Mouse (Mus musculus): ENCODE measurements around the gene Lsm2. TPM values are rescaled to one million over a fixed set of nuclear protein-coding genes. Genes with fewer than 3 reads are reported as not detected.
"Not testable (repeated sequence)": the region's sequence is repeated elsewhere in the genome, so short reads cannot be mapped to it uniquely, and the experiment has no call there.

The Lsm2 gene
- total RNA-seq, 2 experiments from 2014 or later: 25.4 to 27.2 TPM

DNA sequence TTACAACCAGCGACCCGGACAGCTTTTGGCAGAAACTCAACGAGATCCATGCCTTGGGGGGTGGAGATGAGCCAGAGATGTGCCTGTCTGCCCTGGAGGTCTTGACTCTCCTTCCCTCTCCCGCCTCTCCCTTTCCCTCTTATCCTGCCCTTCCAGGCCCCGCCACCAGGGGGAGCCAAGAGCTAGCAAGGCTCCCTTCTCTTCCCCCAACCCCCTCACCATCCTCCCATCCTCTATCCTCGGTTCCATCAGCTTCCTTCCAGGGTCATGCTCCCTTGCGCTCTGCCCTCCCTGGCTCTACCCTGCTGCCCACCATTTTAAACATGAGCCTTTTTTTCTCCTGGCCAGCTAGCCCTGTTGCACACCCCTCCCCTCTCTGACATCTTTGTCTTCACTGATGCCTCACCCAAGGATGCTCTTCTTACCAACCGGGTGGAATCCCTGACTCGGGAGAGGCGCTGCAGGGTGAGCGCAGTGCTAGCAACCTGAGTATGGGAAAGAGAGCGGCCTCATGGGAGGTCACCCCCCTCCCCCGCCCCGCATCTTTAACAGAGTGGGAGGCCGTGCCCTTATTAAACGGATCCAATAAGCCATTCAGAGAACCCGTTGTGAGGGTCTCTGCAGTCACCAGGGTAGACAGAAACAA is 39.6 kb downstream of the Lsm2 start:
- intact Hi-C loops (cut with DNase I): loop anchor here (5.0 kb wide), 2 partner anchors 36 to 86 kb away; partner anchors contain the start of genes Ddah2 and Ly6g5c
- peak; percentile 65 to 86 for DNase-seq (ENCODE audit: extremely low spot score in 1 of 2, low spot score in 2 of 2)

DNA sequence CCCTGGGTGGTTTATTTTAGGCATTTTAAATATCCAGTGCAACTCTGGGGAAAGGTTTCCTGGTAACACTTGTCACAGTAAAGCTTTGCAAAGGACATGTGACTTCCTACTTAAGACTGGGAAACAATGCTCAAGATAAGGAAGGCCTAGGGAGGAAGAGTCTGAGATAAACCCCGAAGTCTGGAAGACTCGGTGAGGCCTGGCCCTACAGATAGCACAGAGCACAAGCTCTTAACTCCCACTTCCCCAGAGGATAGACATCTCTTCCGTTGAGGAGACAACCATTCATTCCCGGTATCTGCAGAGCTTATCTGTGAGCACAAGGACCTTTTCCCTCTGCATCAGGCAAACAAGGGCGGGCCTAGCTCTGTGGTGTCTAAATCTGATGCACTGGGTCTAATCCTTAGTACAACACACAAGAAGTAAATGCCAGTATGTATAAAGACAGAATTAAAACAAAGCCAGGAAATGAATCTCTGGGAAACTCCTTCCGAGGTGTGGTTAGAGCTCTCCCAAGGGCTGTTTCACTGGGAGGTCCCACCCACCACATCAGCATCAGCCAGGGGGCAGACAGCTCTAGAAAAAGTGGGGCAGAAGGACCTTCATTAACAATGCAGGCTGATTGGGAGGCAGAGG is 40.3 kb downstream of the Lsm2 start:
- DNase-seq (ENCODE audit: extremely low spot score in 1 of 2, low spot score in 2 of 2): no peak
- intact Hi-C loops (cut with DNase I): loop anchor here (5.0 kb wide), 2 partner anchors 35 to 85 kb away; partner anchors contain the start of genes Ddah2 and Ly6g5c

DNA sequence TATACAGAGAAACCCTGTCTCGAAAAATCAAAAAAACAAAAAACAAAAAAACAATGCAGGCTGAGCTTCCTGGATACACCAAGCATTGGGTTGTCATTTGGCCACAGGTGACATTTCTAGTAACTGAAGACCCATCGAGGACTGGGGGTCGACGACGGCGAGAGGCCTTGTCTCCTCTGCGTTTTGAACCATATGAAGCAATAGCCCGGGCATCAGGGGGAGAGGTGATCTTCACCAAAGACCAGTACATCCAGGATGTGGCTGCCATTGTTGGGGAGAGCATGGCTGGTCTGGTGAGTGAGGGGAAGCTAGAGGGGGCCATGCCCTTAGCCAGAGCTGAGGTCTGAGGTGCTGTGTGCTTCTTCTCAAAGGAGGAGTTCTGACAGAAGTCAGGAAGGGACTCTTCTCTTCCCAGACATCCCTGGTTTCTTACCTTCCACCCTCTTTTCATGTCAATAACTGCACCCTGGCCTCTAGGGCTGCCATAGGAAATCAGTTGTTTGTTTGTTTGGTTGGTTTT is 40.9 kb downstream of the Lsm2 start:
- intact Hi-C loops (cut with DNase I): loop anchor here (5.0 kb wide), 2 partner anchors 35 to 85 kb away; partner anchors contain the start of genes Ddah2 and Ly6g5c
- no peak for DNase-seq (ENCODE audit: extremely low spot score in 1 of 2, low spot score in 2 of 2)

DNA sequence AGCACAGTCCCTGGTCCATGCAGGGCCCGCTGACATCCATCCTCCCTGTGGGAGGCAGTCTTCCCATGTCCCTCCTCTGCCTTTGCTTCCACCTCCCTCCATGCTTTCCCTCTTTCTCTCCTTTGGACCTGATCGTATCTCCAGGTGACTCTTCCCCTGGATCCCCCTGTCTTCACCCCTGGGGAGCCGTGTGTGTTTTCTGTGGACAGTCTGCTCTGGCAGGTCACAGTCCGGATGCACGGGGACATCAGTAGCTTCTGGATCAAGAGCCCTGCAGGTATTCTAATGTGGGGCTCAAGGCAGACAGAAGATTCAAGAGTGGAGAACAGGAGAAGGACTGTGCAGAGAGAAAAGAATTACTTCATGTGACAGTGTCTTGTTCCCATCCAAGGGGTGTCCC is 41.6 kb downstream of the Lsm2 start:
- intact Hi-C loops (cut with DNase I): loop anchor here (5.0 kb wide), 2 partner anchors 34 to 84 kb away; partner anchors contain the start of genes Ddah2 and Ly6g5c
- no peak for DNase-seq (ENCODE audit: extremely low spot score in 1 of 2, low spot score in 2 of 2)

DNA sequence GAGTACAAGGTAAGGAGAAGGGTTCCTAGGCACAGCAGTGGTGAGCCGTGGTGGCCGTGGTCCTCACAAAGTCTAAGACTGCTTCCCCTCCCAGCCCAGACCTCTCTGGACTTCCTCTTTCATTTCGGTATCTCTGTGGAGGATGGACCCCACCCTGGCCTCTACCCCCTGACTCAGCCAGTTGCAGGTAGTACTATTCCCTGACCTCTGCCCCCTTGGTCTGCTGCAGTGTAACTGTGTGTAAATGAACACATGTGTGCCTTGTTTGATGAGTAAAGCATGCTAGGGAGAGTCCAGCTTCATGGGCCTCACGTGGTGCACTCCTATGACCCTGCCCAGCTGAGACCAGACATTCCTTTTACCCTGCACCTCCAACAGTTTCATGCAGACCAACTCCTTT is 42.1 kb downstream of the Lsm2 start:
- intact Hi-C loops (cut with DNase I): loop anchor here (5.0 kb wide), 2 partner anchors 34 to 84 kb away; partner anchors contain the start of genes Ddah2 and Ly6g5c
- peak in 1 of 2 experiments; percentile 30 for DNase-seq (ENCODE audit: extremely low spot score in 1 of 2, low spot score in 2 of 2)

DNA sequence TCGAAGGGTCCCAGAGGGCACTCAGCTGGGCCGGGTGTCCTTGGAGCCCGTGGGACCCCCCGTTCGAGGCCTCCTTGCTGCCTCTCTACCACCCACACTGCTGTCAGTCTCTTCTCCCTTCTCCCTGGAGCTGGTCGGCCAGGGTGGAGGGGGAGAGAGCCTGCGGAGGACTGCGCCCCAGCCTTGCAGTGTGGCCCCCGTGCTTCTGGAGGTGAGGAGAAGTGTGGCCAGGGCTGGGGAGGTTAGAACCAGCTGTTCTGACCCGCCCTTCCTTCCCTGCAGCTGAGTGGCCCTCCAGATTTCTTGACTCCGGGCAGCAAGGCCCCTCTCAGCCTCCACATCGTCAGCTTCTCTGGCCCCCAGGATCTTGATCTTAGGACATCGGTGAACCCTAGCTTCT is 42.6 kb downstream of the Lsm2 start:
- intact Hi-C loops (cut with DNase I): loop anchor here (5.0 kb wide), 2 partner anchors 33 to 83 kb away; partner anchors contain the start of genes Ddah2 and Ly6g5c
- peak in 1 of 2 experiments; percentile 25 for DNase-seq (ENCODE audit: extremely low spot score in 1 of 2, low spot score in 2 of 2)

DNA sequence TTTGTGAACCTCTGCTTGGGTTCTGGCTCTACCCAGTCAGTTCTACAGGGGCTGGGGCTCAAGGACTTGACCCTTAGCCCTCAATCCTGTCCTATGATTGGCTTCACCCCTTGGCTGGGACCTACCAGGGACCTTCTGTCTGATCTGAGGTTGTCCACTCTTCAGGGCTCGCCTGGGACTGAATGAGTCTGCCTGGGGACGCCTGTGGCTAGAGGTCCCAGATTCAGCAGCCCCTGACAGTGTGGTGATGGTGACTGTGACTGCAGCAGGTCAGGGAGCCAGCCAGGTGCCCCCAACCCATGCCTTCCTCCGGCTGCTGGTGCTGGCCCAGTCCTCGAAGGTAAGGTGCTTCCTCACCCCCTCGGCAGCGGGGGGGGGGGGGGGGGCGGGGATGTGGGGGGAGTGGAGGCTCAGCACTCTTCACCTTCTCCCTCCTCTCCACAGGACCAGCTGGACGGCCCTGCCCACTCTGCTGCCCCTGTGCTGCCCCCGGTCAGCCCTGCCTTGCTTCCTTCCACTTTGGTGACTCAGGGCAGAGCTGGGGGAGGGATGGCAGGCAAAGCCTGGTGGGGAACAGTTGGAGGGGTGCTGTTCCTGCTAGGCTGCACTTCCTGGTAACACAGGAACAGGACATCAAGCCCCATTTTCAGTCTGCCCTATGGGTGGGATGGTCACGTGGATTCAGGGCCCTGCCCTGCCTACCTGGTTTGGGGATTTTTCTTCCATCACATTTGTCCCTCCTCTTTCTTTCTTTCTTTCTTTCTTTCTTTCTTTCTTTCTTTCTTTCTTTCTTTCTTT is 43.2 kb downstream of the Lsm2 start:
- DNase-seq (ENCODE audit: extremely low spot score in 1 of 2, low spot score in 2 of 2): peak in 1 of 2 experiments; percentile 54
- intact Hi-C loops (cut with DNase I): loop anchor here (5.0 kb wide), 2 partner anchors 32 to 82 kb away; partner anchors contain the start of genes Ddah2 and Ly6g5c

DNA sequence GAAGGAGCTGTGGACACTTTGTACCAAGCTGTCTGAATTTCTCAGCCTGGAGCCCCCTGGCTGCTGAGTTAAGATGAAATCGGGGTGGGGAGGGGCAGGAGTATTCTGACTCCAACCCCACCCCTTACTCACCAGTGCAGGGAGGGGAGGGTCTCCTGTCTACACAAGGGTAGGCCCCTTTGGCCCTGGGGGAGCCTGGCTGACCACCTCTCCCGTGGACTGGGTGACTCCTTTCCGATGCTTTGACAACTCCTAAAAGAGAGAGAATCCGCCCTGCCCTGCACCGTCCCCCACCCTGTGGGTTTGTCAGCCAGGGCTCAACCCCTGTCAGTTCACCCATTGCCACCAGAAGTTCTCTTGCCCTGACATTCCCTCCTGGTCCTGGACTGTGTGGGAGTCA is 44.5 kb downstream of the Lsm2 start:
- DNase-seq (ENCODE audit: extremely low spot score in 1 of 2, low spot score in 2 of 2): no peak
- intact Hi-C loops (cut with DNase I): no loop called here

DNA sequence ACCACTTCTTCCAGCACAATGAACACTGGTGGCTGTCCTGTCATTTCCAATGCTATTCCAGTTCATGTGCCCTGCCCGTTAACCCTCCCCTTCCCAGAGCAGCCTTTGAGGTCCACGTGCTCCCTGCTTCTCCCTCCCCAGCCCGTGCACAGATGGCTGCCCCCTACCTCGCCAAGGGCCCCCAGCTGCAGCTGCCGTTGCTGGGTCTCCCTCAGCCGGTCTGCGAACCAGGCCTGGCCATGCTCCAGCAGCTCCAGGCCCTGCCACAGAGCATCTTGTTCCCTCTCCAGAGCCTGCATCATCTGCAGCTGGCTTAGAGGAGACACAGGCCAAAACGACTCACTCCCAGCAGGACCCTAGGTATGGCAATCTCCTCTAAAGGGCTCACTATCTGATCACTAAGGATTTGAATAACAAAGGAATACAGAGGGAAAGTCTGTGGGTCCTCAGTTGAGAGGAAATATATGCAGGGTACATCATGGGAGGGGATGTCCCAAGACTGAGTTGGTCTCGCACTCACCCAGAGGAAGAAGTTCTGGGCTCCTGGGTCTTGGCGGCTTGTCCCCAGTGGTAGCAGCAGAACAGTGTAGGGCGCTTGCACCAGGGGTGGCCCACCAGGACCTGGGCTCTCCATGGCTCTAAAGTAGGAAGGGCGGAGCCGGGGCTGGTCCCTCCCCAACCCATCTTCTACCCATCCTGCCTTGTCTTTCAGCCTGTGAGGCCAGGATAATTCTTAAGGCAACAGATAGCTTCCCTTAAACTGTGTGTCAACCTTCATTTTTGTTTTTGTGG is 45.8 kb downstream of the Lsm2 start, which contains the start of gene Sapcd1:
Gene Sapcd1, minus strand, starts transcription at position 740 of the 792 bp plus-strand sequence.
- intact Hi-C loops (cut with DNase I): no loop called here
- peak in 1 of 2 experiments; percentile 80 for DNase-seq (ENCODE audit: extremely low spot score in 1 of 2, low spot score in 2 of 2)

DNA sequence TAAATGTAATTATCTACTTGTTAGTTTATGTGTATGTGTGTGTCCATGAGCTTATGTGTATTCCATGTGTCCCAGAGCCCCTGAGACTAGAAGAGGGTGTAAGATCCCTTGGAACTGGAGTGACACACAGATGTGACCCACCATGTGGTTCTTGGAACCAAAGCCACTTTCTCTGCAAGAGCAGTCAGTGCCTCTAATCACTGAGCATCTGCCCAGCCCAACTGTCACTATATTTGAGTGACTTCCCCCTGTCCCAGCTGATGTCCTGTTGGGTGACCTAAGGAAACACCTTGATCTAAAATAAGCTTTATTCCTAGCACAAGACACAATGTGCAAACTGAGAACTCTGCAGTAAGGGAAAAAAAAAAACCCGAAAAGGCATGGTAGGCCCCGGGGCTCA is 46.7 kb downstream of the Lsm2 start:
- intact Hi-C loops (cut with DNase I): no loop called here
- no peak for DNase-seq (ENCODE audit: extremely low spot score in 1 of 2, low spot score in 2 of 2)

DNA sequence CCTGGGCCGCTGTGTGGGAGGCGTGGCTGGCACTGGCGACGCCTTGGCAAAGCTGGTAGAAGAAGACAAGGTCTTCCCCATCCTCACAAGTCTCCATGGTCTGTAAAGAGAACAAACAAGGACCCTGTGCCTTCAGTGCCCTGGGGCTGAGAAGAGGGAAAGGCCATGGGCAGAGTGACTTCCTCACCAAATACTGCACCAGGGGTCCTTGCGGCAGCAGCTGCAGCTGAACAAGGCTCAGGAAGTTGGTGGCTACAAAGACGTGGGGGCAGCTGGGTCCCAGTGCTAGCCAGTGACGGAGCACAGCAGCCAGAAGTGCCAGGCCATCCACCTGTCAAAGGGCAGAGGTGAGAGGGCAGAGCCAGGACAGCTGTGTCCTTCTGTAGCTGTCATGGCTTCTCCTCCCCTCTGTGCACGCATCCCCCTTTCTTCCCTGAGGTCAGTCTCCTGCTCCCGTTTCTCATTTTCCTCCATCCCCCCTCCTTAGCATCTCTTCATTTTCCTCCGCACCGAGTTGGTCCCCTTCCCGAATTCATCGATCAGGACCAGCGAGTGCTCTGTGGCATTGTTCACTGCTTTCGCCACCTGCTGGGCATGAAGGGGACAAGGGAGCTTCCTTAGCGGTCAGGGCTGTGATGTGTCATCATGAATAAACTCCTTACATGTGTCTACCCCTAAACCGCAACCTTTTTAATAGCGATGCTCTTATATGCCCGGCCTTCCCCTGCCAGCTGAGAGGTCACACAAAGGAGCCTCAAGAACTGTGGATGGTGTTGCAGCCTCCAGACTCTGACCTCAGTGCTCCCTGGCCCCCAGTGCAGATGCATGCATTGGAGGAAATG is 48.2 kb downstream of the Lsm2 start:
- no peak for DNase-seq (ENCODE audit: extremely low spot score in 1 of 2, low spot score in 2 of 2)
- intact Hi-C loops (cut with DNase I): no loop called here

DNA sequence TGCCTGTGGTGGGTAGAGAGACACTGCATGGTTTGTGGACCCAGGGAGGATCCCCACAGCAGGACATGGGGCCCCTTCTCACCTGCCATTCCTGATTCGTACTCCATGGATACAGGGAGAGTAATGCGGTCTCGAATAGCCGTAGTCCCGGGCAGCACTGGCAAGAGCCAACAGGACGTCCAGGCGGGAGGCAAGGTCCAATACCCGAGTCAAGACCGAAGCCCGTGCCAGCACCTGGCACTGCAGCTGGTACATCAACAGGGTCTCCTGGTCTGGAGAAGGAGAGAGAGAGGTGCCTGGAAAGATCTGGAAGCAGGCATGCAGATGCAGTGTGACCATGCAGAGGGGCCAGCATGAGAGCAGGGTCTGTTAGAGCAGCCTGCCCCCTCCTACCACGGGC is 49.6 kb downstream of the Lsm2 start:
- intact Hi-C loops (cut with DNase I): no loop called here
- DNase-seq (ENCODE audit: extremely low spot score in 1 of 2, low spot score in 2 of 2): no peak

DNA sequence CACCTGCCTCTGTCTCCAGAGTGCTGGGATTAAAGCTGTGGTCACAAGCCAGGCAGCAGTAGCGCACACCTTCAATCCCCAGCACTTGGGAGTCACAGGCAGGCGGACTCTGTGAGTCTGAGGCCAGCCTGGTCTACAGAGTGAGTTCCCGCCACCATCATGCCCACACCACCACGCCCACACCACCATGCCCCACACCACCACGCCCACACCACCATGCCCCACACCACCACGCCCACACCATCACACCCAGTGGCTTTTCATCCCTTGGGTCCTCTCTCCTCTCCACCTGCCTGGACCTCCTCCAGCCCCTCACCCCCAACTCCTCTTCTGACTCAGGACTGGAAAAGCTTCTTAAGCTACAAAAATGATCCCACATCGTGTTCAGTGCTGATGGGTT is 50.2 kb downstream of the Lsm2 start:
- DNase-seq (ENCODE audit: extremely low spot score in 1 of 2, low spot score in 2 of 2): no peak
- intact Hi-C loops (cut with DNase I): no loop called here

DNA sequence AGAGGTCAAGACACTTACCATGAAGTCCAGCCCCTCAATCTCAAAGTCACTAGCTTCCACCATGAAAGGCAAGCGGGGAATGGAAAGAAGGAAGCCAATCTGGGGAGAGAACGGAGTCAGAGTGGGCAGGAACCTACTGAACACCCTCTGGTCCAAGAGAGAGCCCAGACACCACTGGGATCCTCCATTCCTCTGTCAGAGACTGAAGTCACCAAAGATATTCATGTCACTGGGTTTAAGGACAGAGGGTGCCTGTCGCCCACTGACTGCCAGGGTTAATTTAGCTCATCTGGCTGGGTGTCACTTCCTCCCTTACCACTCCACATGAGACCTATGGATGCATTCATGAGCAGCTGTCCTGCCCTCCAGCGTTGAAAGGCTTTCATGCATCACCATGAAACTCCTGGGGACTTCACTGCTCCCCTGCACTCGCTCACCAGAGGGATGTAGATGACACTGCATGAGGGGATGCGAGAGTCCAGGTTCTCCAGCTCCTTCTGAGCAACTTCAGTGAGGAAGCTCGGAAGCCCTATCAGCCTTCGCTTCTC is 50.7 kb downstream of the Lsm2 start:
- intact Hi-C loops (cut with DNase I): no loop called here
- DNase-seq (ENCODE audit: extremely low spot score in 1 of 2, low spot score in 2 of 2): no peak

DNA sequence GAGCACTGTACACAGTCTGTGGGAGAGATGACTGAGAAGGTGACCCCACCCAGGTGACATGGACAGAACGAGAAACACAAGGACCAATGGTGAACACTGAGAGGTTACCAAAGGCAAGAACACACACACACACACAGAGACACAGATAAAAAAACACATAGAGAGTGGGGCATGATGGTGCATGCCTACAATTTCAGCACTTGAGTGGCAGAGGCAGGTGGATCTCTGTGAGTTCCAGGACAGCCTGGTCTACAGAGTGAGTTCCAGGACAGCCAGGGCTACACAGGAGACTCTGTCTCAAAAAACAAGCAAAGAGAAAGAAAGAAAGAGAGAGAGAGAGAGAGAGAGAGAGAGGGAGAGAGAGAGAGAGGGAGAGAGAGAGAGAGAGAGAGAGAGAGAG is 52.0 kb downstream of the Lsm2 start:
- DNase-seq (ENCODE audit: extremely low spot score in 1 of 2, low spot score in 2 of 2); intact Hi-C loops (cut with DNase I): not testable (repeated sequence)

DNA sequence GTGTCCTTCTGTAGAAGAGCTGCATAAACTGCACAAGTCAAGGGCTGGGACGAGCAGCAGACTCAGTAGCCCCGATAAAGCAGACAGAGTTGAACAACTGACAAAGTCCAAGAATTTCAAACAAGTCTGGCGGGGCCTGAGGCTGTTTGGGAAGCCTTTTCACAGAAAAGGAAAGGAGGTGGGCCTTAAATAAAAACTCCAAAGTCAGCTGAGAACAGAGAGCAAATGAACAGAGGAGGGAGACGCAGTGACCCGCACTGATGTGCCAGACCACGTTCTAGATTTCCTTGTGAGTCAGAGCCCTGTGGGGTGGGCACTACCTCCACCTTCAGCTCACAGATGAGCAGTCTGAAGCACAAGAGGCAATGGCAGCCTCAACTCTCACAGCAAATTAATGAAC is 53.2 kb downstream of the Lsm2 start:
- intact Hi-C loops (cut with DNase I): no loop called here
- DNase-seq (ENCODE audit: extremely low spot score in 1 of 2, low spot score in 2 of 2): no peak
